Mouse (Mus musculus) urinary bladder, postnatal 14 days (tissue): ENCODE results near the gene Mb.

Experiments used
- DNase-seq: peaks from one replicate; pipeline ENCODE4 v3.0.0; 2021; ENCODE audit warnings: low spot score

The Mb gene

DNA sequence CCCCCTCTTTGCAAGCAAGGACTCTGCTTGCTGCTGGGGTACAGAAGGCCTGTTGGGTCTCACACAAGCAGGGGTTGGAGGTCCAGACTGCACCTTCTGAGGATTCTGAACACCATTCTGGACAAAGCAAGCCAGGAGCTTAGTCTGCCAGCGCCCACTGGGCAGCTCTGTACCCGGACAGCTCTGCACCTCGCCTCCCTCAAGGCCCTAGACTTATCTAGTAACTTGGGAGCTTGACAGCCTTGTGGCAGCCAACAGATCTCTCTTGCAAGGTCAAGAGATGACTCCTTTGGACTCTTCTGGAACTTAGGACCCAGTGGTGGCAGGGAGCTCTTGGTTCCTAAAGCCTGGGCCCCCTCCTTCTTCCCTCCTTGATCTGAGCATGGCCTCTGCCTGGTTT lies 23.4 kb downstream of the Mb start:
- no peak for DNase-seq

GRCm38 (mm10) chr15:77025884-77026583 lies 24.4 kb downstream of the Mb start:
- no peak for DNase-seq

DNA sequence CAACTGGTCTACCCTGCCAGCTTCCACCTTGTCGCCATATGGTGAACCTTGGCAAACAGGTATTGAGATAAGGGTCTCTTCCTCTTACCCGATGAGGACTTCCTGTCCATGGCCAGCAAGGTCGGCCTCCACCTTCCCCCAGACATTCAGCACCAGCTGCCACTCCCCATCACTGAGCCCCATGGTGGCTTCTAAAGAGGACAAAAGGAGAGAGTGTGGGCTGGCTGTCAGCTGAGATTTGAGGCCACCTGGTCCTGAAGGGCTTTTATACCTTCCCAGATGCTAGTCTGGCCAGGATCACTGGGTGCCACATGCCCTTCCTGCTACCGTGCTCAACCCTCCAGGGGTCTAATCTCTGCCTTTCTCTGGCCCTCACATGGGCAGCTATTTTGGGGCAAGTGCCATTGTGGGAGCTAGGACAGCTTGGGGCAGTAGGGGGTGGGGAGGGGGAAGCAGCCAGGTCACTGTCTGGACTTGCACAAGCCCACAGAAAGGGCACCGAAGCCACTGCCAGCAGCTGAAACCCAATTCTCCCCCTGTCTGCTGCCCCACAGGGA lies 28.0 kb downstream of the Mb start:
- no peak for DNase-seq

DNA sequence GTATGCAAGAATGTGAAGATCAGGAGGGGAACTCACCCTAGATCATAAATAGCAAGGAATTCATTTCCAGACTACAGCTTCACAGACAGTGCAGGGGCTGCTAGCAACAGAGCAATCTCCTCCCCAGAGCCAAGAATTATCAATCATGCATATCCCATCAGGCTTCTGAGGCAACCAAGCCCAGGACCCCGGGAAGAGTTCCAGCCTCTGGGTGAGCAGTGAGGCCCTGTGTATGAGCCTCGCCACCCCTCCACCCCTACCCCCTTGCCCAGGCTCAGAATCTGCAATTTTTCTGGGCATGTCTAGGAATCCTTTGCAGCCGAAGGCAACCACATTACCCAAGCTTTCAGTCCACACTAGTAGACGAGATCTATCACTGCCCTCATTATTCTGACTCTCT lies 28.6 kb downstream of the Mb start:
- no peak for DNase-seq

- DNase-seq: no peak
Measured at GRCm38 (mm10) chr15:77021056-77021455, 29.4 kb downstream of the Mb start.

DNA sequence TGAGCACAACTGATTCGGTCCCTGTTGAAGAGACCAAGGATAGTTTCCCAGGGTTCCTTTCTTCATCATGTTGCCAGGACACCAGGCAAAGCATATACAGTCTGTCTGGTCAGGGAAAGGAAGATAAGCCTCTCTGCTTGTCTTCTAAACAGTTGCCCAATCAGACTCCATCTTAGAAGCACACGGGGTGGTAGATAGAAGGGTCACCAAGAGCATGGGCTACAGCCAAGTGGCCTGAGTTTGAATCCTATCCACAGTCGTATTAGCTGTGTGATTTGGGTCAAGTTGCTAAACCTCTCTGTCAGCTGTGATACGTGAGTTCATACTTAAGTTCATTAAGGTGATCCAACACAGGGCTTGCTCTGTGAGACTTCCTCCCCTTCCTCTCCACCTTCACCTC lies 30.3 kb downstream of the Mb start:
- no peak for DNase-seq

GRCm38 (mm10) chr15:77019533-77019932 lies 30.9 kb downstream of the Mb start:
- DNase-seq: no peak

DNA sequence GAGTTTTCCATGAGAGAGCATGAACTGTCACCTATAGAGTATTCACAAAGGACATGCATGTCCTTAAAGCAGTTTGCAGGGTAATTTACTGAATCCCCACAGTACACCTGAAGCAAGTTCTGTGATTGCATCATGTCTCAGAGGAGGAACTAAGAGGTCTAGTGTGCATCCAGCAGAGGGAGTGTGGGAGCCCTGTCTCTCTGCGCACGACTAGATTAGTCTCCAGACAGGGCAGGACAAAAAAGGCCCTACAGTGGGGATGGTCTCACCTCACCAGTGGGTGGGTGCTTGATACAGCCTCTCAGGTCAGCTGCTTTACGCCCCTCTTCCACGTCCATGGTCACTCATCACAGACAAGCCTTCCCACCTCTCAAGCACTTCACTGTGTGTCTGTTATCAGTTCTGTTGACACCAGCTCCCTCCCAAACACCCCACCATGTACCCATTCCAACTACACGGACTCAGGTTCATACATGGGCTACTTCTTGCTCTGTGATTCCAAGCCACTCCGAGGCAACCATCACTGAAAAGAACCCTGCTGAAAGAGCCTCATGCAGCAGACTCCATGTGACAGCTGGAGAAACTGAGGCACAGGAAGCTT lies 31.6 kb downstream of the Mb start:
- DNase-seq: peak; percentile 66

GRCm38 (mm10) chr15:77017897-77018296 lies 32.6 kb downstream of the Mb start:
- no peak for DNase-seq

GRCm38 (mm10) chr15:77016509-77016908 lies 34.0 kb downstream of the Mb start:
- DNase-seq: no peak

DNA sequence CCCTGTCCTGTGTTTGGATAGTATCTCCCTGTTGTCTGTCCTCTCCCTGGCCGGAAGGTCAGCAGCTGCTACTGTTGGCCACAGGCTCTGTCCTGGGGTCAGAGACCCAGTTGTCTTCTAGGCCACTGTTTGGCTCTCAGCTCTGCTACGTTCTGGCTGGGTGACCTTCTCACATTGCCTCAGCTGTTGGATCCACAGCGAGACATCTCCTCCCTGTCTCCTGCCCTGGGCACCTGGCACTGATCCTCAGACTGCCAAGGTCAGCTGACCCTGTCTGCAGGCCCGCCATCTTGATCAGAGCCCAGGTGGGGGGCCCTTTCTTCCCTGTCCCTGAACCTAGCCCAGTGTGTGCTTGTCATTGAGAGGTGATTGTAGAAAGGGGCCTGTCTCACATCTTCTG lies 35.5 kb downstream of the Mb start:
- no peak for DNase-seq

- no peak for DNase-seq
Measured at GRCm38 (mm10) chr15:77014431-77014830, 36.0 kb downstream of the Mb start.

DNA sequence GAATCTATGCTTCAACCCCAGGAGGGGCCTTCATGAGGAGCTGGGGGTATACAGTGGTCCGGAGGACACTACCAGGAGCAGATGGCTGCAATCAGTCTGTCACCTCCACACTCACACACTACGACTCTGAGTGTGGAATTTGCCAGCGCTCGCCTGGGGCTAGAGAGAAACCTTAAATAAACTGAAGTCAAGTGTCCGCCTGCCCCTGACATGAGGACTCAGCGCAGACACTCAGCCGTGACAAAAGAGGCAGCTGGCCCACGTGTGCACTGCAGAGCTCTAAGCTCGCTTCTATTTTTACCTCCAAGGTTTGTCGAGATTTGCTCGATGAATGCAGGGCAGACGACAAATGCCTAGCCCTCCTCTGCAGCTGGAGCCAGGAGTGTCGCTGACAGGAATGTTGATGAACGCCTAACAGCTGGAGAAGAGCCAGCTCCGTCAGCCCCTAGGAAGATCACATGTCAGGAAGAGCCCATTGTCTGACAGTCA lies 36.7 kb downstream of the Mb start:
- no peak for DNase-seq

DNA sequence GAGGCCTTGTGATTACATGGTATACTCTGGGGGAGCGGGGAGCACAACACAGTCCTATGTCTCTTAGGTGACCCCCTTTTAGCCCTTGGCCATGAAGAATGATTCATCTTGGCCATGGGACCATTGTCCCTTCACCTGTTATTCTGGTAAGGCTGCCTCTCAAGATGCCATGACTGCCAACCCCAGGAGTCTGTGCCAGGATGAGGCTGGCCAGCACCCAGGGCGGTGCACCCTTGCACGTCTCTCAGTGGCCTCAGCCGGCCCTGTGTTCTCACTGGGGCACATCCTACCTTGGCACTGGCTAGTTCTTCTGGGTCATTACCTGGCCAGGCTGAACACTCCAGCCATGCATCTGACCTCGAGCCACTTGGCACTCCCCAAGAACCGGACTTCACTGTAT lies 41.6 kb downstream of the Mb start:
- DNase-seq: peak; percentile 34

GRCm38 (mm10) chr15:77003868-77004215 lies 46.6 kb downstream of the Mb start:
- DNase-seq: peak; percentile 44

GRCm38 (mm10) chr15:77003173-77003867 lies 47.1 kb downstream of the Mb start:
- no peak for DNase-seq

GRCm38 (mm10) chr15:76998878-76999588 lies 51.4 kb downstream of the Mb start:
- DNase-seq: peak; percentile 23

DNA sequence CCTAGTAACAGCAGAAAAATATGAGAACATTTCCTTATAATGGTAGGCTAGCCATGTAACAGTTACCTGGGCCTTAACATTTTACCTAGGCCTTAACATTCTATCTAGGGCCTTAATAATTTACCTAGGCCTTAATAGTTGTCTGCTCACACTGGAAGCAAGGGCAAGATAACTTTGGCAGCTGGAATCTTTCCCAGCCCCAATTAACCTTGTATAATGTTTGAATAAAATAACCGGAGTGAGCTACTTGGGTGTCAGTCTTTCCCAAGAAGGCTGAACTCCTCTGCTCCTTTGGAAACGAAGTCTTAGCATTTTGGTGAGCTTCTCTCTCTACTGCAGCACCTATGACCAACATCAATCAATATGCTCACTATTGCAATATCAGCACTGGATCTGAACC lies 52.4 kb downstream of the Mb start:
- no peak for DNase-seq

- no peak for DNase-seq
Measured at GRCm38 (mm10) chr15:76994413-76994812, 56.1 kb downstream of the Mb start.

GRCm38 (mm10) chr15:76987542-76988094 lies 62.9 kb downstream of the Mb start:
- DNase-seq: peak; percentile 33

DNA sequence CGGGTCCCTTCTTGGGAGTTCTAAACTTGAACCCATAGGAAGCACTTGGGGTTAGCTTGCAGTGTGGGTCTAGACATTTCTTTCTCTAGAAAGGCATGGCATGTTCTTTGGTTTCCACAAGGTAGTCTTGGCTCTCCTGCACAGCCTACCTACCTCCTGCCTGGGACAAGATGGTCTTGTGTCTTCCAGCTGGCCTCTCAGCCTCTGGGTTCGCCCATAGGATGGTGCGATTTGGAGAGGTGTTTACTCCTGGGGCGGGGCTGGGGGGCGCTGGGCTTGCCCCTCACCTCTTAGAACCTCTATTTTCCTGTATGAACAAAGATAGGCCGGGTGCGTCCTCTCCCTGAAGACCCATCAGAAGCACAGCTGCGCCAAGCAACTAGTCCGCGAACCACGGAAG lies 63.3 kb downstream of the Mb start:
- DNase-seq: no peak

GRCm38 (mm10) chr15:76982745-76983144 lies 67.7 kb downstream of the Mb start:
- no peak for DNase-seq
